Mouse (Mus musculus): ENCODE measurements around the gene Plgrkt. TPM values are rescaled to one million over a fixed set of nuclear protein-coding genes. Genes with fewer than 3 reads are reported as not detected.
"Not testable (repeated sequence)": the region's sequence is repeated elsewhere in the genome, so short reads cannot be mapped to it uniquely, and the experiment has no call there.

Gene Plgrkt
- total RNA-seq (2012; rRNA removed) (107 and 117 TPM in 2 replicates), polyA plus RNA-seq (2012; ENCODE audit: insufficient read depth in 1 of 2, insufficient read length in 2 of 2, low read depth in 1 of 2, low replicate concordance in 2 of 2, missing spikeins in 1 of 2) (100 to 1,000 TPM in 1 of 2 experiments, not detected in 1; 145 TPM)

- no peaks in the 10 kb centered on the region for H3K9me3 ChIP-seq (replicated peaks; ENCODE audit: insufficient read depth, low read length)
- H3K4me3 ChIP-seq (ENCODE audit: control insufficient read depth in 1 of 2, insufficient read depth in 1 of 2, low read depth in 2 of 2, low read length in 2 of 2): peak within 1 kb of the TSS; percentile 71 to 85
- H3K36me3 ChIP-seq (ENCODE audit: control insufficient read depth in 1 of 2, insufficient read depth in 2 of 2, low read length in 2 of 2): peaks cover 0 to 51% of the 10 kb centered on the region in 2 experiments; a peak in 2 of 4 replicates
- H3K4me1 ChIP-seq (ENCODE audit: control insufficient read depth in 1 of 2, insufficient read depth in 2 of 2, low read length in 2 of 2): peaks cover 25 to 31% of the 10 kb centered on the region in 2 experiments
- H3K9ac ChIP-seq (ENCODE audit: control insufficient read depth, low read depth, low read length, poor library complexity, severe bottlenecking): peak within 1 kb of the TSS; percentile 72
- H3K27me3 ChIP-seq (ENCODE audit: control insufficient read depth in 1 of 2, insufficient read depth in 2 of 2, low read length in 2 of 2): no peaks in the 10 kb centered on the region
- peak; percentile 100 for DNase-seq (ENCODE audit: low read depth, low spot score)
- peaks cover 5% of the 10 kb centered on the region for H3K79me2 ChIP-seq (ENCODE audit: control insufficient read depth, insufficient read depth, low read length, poor library complexity)
- peak within 1 kb of the TSS; percentile 89 for H3K27ac ChIP-seq (ENCODE audit: control insufficient read depth, low read depth, low read length)
- TF ChIP-seq JUND (IDR thresholded peaks at IDR 0.05; ENCODE audit: low read depth, low read length): no peak
- 0 out of 2 replicates have a peak, but pooled peaks have one; percentile 94 for TF ChIP-seq POLR2AphosphoS5 (IDR thresholded peaks at IDR 0.05; ENCODE audit: borderline replicate concordance, low read depth, low read length)
- TF ChIP-seq TCF12 (IDR thresholded peaks at IDR 0.05; ENCODE audit: low read depth, low read length): no peak
- TF ChIP-seq GATA1 (IDR thresholded peaks at IDR 0.05; ENCODE audit: low read depth, low read length): peak; percentile 97
- peak in 1 of 2 experiments; percentile 91; a peak in 2 of 4 replicates for TF ChIP-seq POLR2A (IDR thresholded peaks at IDR 0.05; ENCODE audit: control insufficient read depth in 1 of 2, insufficient read depth in 1 of 2, low read depth in 1 of 2, low read length in 2 of 2, poor library complexity in 1 of 2)
Observed at GRCm38 (mm10) chr19:29366969-29367622, at the start of gene Plgrkt, which contains the start of gene Cd274. Gene Plgrkt (minus strand): TSS chr19:29367390. Gene Cd274 (plus strand): TSS chr19:29367455.

- no peaks in the 10 kb centered on the region for H3K27me3 ChIP-seq (ENCODE audit: control insufficient read depth in 1 of 2, insufficient read depth in 2 of 2, low read length in 2 of 2)
- peak; percentile 63 for DNase-seq (ENCODE audit: low read depth, low spot score)
- no peaks in the 10 kb centered on the region for H3K79me2 ChIP-seq (ENCODE audit: control insufficient read depth, insufficient read depth, low read length, poor library complexity)
- peaks cover 32 to 44% of the 10 kb centered on the region in 2 experiments for H3K4me1 ChIP-seq (ENCODE audit: control insufficient read depth in 1 of 2, insufficient read depth in 2 of 2, low read length in 2 of 2)
- H3K9me3 ChIP-seq (replicated peaks; ENCODE audit: insufficient read depth, low read length): no peaks in the 10 kb centered on the region
- no peak overlapping the region for H3K9ac ChIP-seq (ENCODE audit: control insufficient read depth, low read depth, low read length, poor library complexity, severe bottlenecking)
- peaks cover 0 to 43% of the 10 kb centered on the region in 2 experiments; a peak in 2 of 4 replicates for H3K36me3 ChIP-seq (ENCODE audit: control insufficient read depth in 1 of 2, insufficient read depth in 2 of 2, low read length in 2 of 2)
- no peak overlapping the region for H3K4me3 ChIP-seq (ENCODE audit: control insufficient read depth in 1 of 2, insufficient read depth in 1 of 2, low read depth in 2 of 2, low read length in 2 of 2)
- no peak overlapping the region for H3K27ac ChIP-seq (ENCODE audit: control insufficient read depth, low read depth, low read length)
- TF ChIP-seq GATA1 (IDR thresholded peaks at IDR 0.05; ENCODE audit: low read depth, low read length): 0 out of 2 replicates have a peak, but pooled peaks have one; percentile 22
- TF ChIP-seq MEF2A (IDR thresholded peaks at IDR 0.05; ENCODE audit: extremely low read depth, insufficient replicate concordance, low read depth, low read length, poor library complexity, severe bottlenecking): no peak
Observed at GRCm38 (mm10) chr19:29416393-29416902, 49.3 kb upstream of the Plgrkt start.

DNA sequence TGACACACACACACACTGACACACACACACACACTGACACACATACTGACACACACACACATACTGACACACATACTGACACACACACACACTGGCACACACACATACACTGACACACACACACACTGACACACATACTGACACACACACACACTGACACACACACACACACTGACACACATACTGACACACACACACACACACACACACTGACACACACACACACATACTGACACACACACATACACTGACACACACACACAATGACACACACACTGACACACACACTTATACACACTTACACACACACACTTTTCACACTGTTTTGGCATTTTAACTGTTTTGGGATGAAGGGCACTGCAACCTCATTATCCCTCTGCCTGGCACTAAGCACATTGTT lies 47.7 kb upstream of the Plgrkt start:
- DNase-seq (ENCODE audit: low read depth, low spot score); H3K9me3 ChIP-seq (replicated peaks; ENCODE audit: insufficient read depth, low read length); H3K4me3 ChIP-seq (ENCODE audit: control insufficient read depth in 1 of 2, insufficient read depth in 1 of 2, low read depth in 2 of 2, low read length in 2 of 2); H3K27me3 ChIP-seq (ENCODE audit: control insufficient read depth in 1 of 2, insufficient read depth in 2 of 2, low read length in 2 of 2); H3K27ac ChIP-seq (ENCODE audit: control insufficient read depth, low read depth, low read length); H3K9ac ChIP-seq (ENCODE audit: control insufficient read depth, low read depth, low read length, poor library complexity, severe bottlenecking); H3K79me2 ChIP-seq (ENCODE audit: control insufficient read depth, insufficient read depth, low read length, poor library complexity): not testable (repeated sequence)
- Histone ChIP-seq H3K36me3 (ENCODE audit: control insufficient read depth in 1 of 2, insufficient read depth in 2 of 2, low read length in 2 of 2) (peaks cover 0 to 38% of the 10 kb centered on the region in 2 experiments; a peak in 2 of 4 replicates), H3K4me1 (ENCODE audit: control insufficient read depth in 1 of 2, insufficient read depth in 2 of 2, low read length in 2 of 2) (peaks cover 31 to 42% of the 10 kb centered on the region in 2 experiments)
- peak; percentile 96; the same call in 1 of the 2 replicates for TF ChIP-seq POLR2AphosphoS5 (IDR thresholded peaks at IDR 0.05; ENCODE audit: borderline replicate concordance, low read depth, low read length)
